Mouse (Mus musculus) thymus, adult 18-20 months (tissue): ENCODE measurements around the gene Zfp316.

ENCODE experiments used
- DNase-seq, 2 experiments: peaks; one replicate each; pipeline ENCODE4 v3.0.0; 2022; ENCODE audit warnings: mixed read lengths in 2 of 2

Gene Zfp316

GRCm38 (mm10) chr5:143213832-143214231 is 56.0 kb downstream of the Zfp316 start:
- DNase-seq, result no peak

- DNase-seq, result no peak
Measured at GRCm38 (mm10) chr5:143205015-143205414, 64.8 kb downstream of the Zfp316 start.
